Comparison of ENCODE assay signal across 12 mouse cellular contexts in genomic region chr1:35524788-35525187, GRCm38 (mm10).
A peak's percentile ranks its signal among the peaks of the same experiment; 100 is the strongest.
DNase-seq lines count a peak whose midpoint lies in the region.
"Had no signal": no experiment of that assay in that cellular context is flagged by ENCODE, and none has a peak within 500 bp of the region (broad histone marks: within the 10 kb centered on the region; RNA-seq: fewer than 3 reads in every experiment).

No protein-coding gene starts in this region.

- peak; percentile 26 to 56 for DNase-seq in frontal cortex, adult 2 months (ENCODE audit: extremely low spot score in 1 of 2, low spot score in 1 of 2)
- no peak for DNase-seq in frontal cortex, postnatal 14 days (ENCODE audit: low spot score in 2 of 2)
- peak; percentile 15 to 45 for DNase-seq in left cerebral cortex, adult 18-20 months (ENCODE audit: low spot score in 2 of 2)
- DNase-seq in left cerebral cortex, adult 11 months (ENCODE audit: low spot score): no peak
- peak; percentile 78 for DNase-seq in brain, adult 2 months (ENCODE audit: low read depth, low spot score)
- DNase-seq in left cerebral cortex, adult 9 months (ENCODE audit: low spot score in 2 of 2): peak; percentile 15 to 31
- DNase-seq in thymus, postnatal 0 days (ENCODE audit: low spot score): no peak
- DNase-seq: adrenal gland, adult 2 months; gastrocnemius, postnatal 25 days; kidney, adult 8-10 months; kidney, postnatal 14 days; thymus, postnatal 36 days had no signal

Comparison
In these comparisons a context has a peak if more than half of its experiments do, and no peak if none do; other contexts are left out.
1. DNase-seq: peak in frontal cortex, adult 2 months (2 of 2), left cerebral cortex, adult 18-20 months (2 of 2), brain, adult 2 months (single experiment) and left cerebral cortex, adult 9 months (2 of 2); none in frontal cortex, postnatal 14 days (0 of 2), left cerebral cortex, adult 11 months (single experiment) and thymus, postnatal 0 days (single experiment).